Mouse (Mus musculus) ovary, adult 18-20 months (tissue): Measurements from ENCODE around the gene Tas2r134.

Source experiments
- DNase-seq: peaks from one replicate; pipeline ENCODE4 v3.0.0; 2022; ENCODE audit warnings: low spot score, mixed read lengths

The Tas2r134 gene

GRCm38 (mm10) chr2:51627211-51627610, at the start of gene Tas2r134:
Gene Tas2r134, plus strand, starts transcription at chr2:51627511.
- DNase-seq = no peak

- no peak for DNase-seq
These were observed 47.5 kb upstream of the Tas2r134 start for GRCm38 (mm10) chr2:51579767-51580166.

DNA sequence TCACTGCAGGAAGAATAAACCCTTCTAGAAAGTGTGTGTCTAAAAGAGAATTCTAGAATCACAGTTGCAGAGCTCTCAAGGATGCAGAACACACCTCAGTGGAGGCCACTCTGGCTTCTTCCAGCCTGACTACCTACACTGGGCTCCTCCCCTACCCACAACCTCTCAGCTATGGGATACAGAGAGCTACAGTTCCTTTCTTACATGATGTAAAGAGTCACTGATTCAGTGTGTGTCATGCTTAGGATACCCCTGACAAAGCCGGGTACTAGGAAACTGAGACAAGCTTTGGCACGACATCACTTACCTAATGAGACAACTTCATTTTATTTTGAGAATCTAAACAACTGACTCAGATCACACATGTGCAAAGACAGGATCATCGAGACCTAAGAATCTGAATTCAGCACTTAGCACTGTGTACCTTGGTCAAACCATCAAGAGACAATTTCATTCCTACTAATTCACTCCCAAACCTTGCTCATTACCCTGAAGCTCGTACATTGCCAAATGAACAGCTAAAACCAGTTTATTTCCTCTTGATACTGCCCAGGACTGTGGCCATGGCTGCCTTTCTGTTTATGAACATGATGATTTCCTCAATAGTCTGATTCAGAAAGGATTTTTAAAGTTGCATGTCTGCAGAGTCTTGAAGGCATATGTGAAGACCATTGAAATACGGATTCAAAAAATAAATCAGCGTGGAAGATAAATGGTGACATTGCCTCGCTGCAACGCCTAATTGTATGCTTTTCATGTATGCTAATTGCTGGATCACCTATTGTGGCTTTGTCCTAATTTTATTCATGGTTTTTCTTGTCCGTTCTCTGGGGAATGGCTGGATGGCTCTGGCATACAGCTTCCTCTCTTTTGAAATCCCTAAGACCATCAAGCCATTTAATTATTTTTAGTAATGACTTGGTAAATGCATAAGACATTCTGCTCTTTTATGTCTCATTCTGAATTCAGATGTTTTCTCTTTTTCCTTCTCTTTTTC, 43.0 kb upstream of the Tas2r134 start:
- no peak for DNase-seq

- no peak for DNase-seq
These were observed 39.0 kb upstream of the Tas2r134 start for GRCm38 (mm10) chr2:51588336-51588735.

GRCm38 (mm10) chr2:51588895-51589294, 38.4 kb upstream of the Tas2r134 start:
- DNase-seq = no peak

DNA sequence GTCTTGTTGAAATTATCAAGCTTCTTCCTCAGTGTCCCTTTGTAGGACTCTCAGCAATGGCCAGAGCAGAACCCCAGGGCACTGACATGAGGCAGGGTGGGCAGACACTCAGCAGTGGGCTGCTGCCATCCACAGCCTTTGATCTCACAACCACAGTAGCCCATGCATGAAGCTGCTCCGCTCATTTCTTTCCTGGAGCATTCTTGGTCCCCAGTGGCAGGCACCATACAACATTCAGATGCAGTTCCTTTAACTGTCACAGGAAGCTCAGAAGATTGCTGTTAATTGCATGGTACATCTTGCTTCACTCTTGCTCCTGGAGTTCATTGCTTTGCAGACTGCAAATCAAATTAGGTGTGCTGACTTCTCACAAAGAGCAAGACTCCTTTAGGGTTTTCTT, 37.7 kb upstream of the Tas2r134 start:
- no peak for DNase-seq

GRCm38 (mm10) chr2:51590308-51590707, 37.0 kb upstream of the Tas2r134 start:
- no peak for DNase-seq

GRCm38 (mm10) chr2:51592157-51592556, 35.2 kb upstream of the Tas2r134 start:
- no peak for DNase-seq

GRCm38 (mm10) chr2:51599473-51600201, 27.7 kb upstream of the Tas2r134 start:
- no peak for DNase-seq

DNA sequence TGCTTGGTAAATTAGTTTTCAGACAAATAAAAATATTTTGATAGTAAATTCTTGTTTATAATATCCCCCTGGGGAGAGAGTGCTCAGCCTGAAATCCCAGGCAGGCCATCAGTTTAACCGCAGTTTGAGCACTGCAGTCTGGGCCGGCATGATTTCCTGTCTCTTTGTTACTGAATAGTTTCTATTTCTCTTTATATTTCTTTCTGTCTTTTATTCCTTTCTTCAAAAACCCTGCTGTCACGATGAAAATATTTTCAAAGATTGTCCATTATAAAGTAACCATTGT, 27.2 kb upstream of the Tas2r134 start:
- no peak for DNase-seq

- no peak for DNase-seq
These were observed 26.4 kb upstream of the Tas2r134 start for GRCm38 (mm10) chr2:51600873-51601272.

DNA sequence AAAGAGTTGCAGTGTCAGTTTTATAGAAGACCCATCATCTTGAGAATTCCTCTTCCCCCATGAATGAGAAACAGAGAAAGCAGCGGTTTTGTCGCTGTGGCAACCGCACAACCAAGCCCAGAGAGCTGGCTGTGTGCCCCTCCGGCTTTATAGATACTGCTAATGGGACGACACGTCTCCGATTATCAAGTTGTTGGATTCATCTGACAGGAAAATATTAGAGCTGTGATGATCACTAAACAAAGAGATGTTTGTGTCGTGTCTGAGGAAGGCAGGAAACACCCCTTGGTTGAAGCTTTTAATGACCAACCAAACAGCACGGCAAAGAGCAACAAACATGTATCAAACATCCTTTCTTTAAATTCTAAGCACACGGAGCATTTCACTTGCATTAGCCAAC, 17.0 kb upstream of the Tas2r134 start:
- no peak for DNase-seq

DNA sequence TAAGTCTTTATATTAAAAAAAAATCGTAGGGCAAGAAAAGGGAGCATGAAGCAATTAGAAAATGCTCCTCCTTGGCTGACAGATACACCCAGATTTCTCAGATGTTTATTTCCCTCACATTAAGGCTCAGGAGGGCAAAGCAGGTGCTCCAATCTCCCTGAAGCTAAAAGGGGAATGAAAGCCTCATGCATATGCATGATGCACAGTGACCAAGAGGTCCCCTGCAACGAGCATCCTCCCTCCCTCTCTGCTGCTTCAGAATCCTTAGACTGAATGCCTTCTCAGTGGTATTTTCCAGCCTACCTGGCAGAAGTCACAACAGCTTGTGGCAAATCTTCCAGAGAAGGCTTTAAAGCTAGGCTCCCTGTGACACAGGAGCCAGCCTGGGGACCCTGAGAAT, 16.4 kb upstream of the Tas2r134 start:
- no peak for DNase-seq

DNA sequence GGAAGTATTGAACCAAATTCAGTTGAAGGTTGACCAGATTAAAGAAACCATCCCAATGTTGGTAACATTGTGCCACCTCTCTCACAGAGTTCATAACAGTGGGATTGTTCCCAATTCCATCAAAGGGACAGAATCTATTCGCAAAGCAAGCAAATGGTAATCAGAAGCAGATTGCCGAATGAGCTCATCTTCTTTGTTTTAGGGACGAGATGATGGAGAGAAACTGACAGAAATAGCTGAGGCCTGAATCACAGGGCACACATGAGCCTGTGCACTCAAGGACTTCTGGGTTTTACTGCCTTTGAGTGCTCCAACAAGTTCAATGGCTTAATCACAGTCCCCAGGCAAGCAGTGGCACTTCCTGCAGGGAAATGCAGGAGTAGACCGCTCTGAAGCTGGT, 13.6 kb upstream of the Tas2r134 start:
- DNase-seq = no peak

DNA sequence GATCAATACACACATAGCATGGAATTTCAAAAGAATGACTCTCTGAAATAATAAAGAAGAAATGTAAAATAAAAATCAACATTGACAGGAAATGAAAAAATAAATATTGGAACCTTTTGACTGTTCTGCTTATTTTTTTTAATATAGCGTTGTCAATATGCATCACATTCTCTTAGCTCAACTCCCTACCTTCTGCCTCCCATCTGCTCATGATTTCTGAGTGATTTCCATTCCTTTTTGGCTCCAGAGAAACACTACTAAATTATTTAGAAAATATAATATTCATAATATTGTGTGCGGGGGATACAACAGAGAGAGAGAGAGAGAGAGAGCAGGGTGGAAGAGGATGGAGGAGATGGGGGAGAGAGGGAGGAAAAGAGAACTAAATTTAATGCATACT, 5.4 kb upstream of the Tas2r134 start:
- no peak for DNase-seq

GRCm38 (mm10) chr2:51626007-51626406, 1.3 kb upstream of the Tas2r134 start:
- DNase-seq = no peak

- DNase-seq = no peak
These were observed 4.1 kb downstream of the Tas2r134 start for GRCm38 (mm10) chr2:51631428-51631827.

- no peak for DNase-seq
These were observed 10.4 kb downstream of the Tas2r134 start for GRCm38 (mm10) chr2:51637681-51638080.

DNA sequence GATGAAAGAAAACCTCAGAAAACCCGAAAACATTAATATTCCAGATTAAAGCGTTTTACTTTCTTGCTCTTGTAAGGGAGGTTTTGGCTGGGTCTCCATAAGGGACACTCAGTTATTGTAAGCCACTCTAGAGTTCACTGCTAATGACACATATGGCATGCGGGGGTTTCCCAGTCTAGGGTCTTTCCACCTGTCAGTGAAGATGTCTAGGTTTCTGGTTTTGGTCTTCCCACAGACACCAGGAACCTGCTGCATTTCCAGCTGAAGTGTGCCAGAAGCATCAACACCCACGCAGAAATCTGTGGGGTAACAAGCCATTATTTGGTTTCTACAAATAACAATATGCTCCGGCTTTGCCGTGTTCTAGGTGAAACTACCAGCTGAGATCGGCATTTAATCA, 14.3 kb downstream of the Tas2r134 start:
- no peak for DNase-seq

- peak; percentile 19 for DNase-seq
These were observed 16.2 kb downstream of the Tas2r134 start for GRCm38 (mm10) chr2:51643244-51644139.

- no peak for DNase-seq
These were observed 20.7 kb downstream of the Tas2r134 start for GRCm38 (mm10) chr2:51647972-51648371.

- DNase-seq = no peak
These were observed 22.6 kb downstream of the Tas2r134 start for GRCm38 (mm10) chr2:51649887-51650286.
